ENCODE assay signal across 27 mouse cellular contexts in genomic region chr14:20811236-20811635, GRCm38 (mm10). TPM values are rescaled to one million over a fixed set of nuclear protein-coding genes. Genes with fewer than 3 reads are reported as not detected.
DNase-seq lines count a peak whose midpoint lies in the region; ATAC-seq and TF ChIP-seq lines count a peak whose summit lies in the region.
"Had no signal": no experiment of that assay in that cellular context is flagged by ENCODE, and none has a peak within 500 bp of the region (broad histone marks: within the 10 kb centered on the region; RNA-seq: fewer than 3 reads in every experiment).

No protein-coding gene starts in this region.

- no peak for TF ChIP-seq CTCF in bone marrow macrophage, adult 2 months (IDR thresholded peaks at IDR 0.05; ENCODE audit: low read depth, low read length)
- TF ChIP-seq CTCF in hindbrain, postnatal 0 days (IDR thresholded peaks at IDR 0.05; ENCODE audit: low read depth) = no peak

- no peak for TF ChIP-seq POLR2A in bone marrow macrophage, adult 2 months (IDR thresholded peaks at IDR 0.05; ENCODE audit: borderline replicate concordance, low read depth, low read length)

- no peak overlapping the region for H3K4me3 ChIP-seq in bone marrow macrophage, adult 2 months (ENCODE audit: insufficient read depth, low read length)
- no peak overlapping the region for H3K4me3 ChIP-seq in hindbrain, postnatal 0 days (ENCODE audit: low read length)
- H3K4me3 ChIP-seq: embryonic facial prominence, embryonic 13.5 days; erythroblast, embryonic 14.5 days; forebrain, embryonic 15.5 days; heart, embryonic 12.5 days; limb, embryonic 15.5 days; lung, embryonic 15.5 days; midbrain, embryonic 13.5 days; neural tube, embryonic 13.5 days had no signal

- H3K9me3 ChIP-seq in hindbrain, postnatal 0 days (ENCODE audit: low read length) = no peaks in the 10 kb centered on the region
- H3K9me3 ChIP-seq: forebrain, embryonic 15.5 days; limb, embryonic 15.5 days; lung, embryonic 15.5 days; midbrain, embryonic 13.5 days; neural tube, embryonic 13.5 days had no signal

- no peak overlapping the region for H3K9ac ChIP-seq in hindbrain, postnatal 0 days (replicated peaks; ENCODE audit: low read length)
- H3K9ac ChIP-seq: embryonic facial prominence, embryonic 13.5 days; forebrain, embryonic 15.5 days; heart, embryonic 12.5 days; limb, embryonic 15.5 days; liver, embryonic 14.5 days; lung, embryonic 15.5 days; midbrain, embryonic 13.5 days; neural tube, embryonic 13.5 days had no signal

- H3K36me3 ChIP-seq in hindbrain, postnatal 0 days (ENCODE audit: insufficient read depth, low read length) = no peaks in the 10 kb centered on the region
- H3K36me3 ChIP-seq: embryonic facial prominence, embryonic 13.5 days; forebrain, embryonic 15.5 days; heart, embryonic 12.5 days; limb, embryonic 15.5 days; lung, embryonic 15.5 days; midbrain, embryonic 13.5 days; neural tube, embryonic 13.5 days had no signal

- 91% methylated on average over 8 of the region's 8 CpGs for WGBS in hindbrain, postnatal 0 days

- peaks cover 46% of the 10 kb centered on the region for H3K4me1 ChIP-seq in bone marrow macrophage, adult 2 months (ENCODE audit: control insufficient read depth, insufficient read depth, low read length)
- no peaks in the 10 kb centered on the region for H3K4me1 ChIP-seq in hindbrain, postnatal 0 days (ENCODE audit: insufficient read depth, low read length)
- H3K4me1 ChIP-seq: forebrain, embryonic 15.5 days; midbrain, embryonic 13.5 days; neural tube, embryonic 13.5 days had no signal

- peak overlapping the region; percentile 53 for H3K27ac ChIP-seq in bone marrow macrophage, adult 2 months (ENCODE audit: insufficient read depth, low read depth, low read length)
- H3K27ac ChIP-seq in hindbrain, postnatal 0 days = no peak overlapping the region
- H3K27ac ChIP-seq: embryonic facial prominence, embryonic 13.5 days; forebrain, embryonic 15.5 days; limb, embryonic 15.5 days; liver, embryonic 14.5 days; lung, embryonic 15.5 days; midbrain, embryonic 13.5 days; neural tube, embryonic 13.5 days had no signal

- H3K4me2 ChIP-seq in hindbrain, postnatal 0 days (ENCODE audit: low read depth, low read length) = no peak overlapping the region
- H3K4me2 ChIP-seq: embryonic facial prominence, embryonic 13.5 days; forebrain, embryonic 15.5 days; heart, embryonic 12.5 days; limb, embryonic 15.5 days; lung, embryonic 15.5 days; midbrain, embryonic 13.5 days; neural tube, embryonic 13.5 days had no signal

- DNase-seq in adrenal gland, adult 2 months = peak; percentile 44
- no peak for DNase-seq in adrenal gland, postnatal 4 days (ENCODE audit: low spot score in 2 of 2)
- no peak for DNase-seq in embryo, embryonic 10 days (ENCODE audit: low spot score)
- no peak for DNase-seq in layer of hippocampus, postnatal 10 days (ENCODE audit: low spot score in 2 of 2)
- no peak for DNase-seq in hindbrain, postnatal 0 days (ENCODE audit: low spot score)
- DNase-seq: cerebellum, adult 18-20 months; cerebellum, postnatal 14 days; heart, adult 11 months; heart, postnatal 10 days; kidney, adult 18-20 months; layer of hippocampus, adult 9-11 months; left cerebral cortex, postnatal 4 days; lung, postnatal 4 days; retina, postnatal 1 day; thymus, postnatal 25 days had no signal

- ATAC-seq in megakaryocyte progenitor cell, adult 5-6 weeks (replicated peaks; ENCODE audit: poor library complexity) = peak; percentile 37
- no peak for ATAC-seq in activated CD4-positive, CD25-positive, alpha-beta regulatory T cell, adult 4 months
- no peak for ATAC-seq in hindbrain, postnatal 0 days
- ATAC-seq: forebrain, embryonic 15.5 days; midbrain, embryonic 13.5 days had no signal

- H3K27me3 ChIP-seq in hindbrain, postnatal 0 days (ENCODE audit: insufficient read depth, low read length) = no peaks in the 10 kb centered on the region
- H3K27me3 ChIP-seq: embryonic facial prominence, embryonic 13.5 days; forebrain, embryonic 15.5 days; heart, embryonic 12.5 days; limb, embryonic 15.5 days; lung, embryonic 15.5 days; midbrain, embryonic 13.5 days; neural tube, embryonic 13.5 days had no signal

RNA-seq across cellular contexts. Expression of gene Camk2g, which starts 17.3 kb away (rescaled TPM):
- total RNA-seq in adrenal gland, adult 2 months (2021) = 10 to 100 TPM; 51.4 to 67.7 TPM
- 41.7 and 42.8 TPM in 2 replicates for polyA plus RNA-seq in adrenal gland, adult 2 months (2012; rRNA removed)
- 10 to 100 TPM; 77.3 to 87.2 TPM for total RNA-seq in adrenal gland, postnatal 4 days (2021)
- 18.2 and 24.6 TPM in 2 replicates for polyA plus RNA-seq in bone marrow macrophage, adult 2 months (2012; ENCODE audit: insufficient read depth, insufficient read length, missing spikeins)
- 22.9 and 29.1 TPM in 2 replicates for total RNA-seq in megakaryocyte progenitor cell, adult 5-6 weeks (2015)
- total RNA-seq in megakaryocyte progenitor cell, adult 5-6 weeks (2017) = 47.5 and 52.5 TPM in 2 replicates
- 10 to 100 TPM; 21.9 to 29.4 TPM for polyA plus RNA-seq in activated CD4-positive, CD25-positive, alpha-beta regulatory T cell, adult 4 months (2017; shearing (Covaris generic))
- total RNA-seq in layer of hippocampus, postnatal 10 days (2021) = 100 to 1,000 TPM; 201 to 207 TPM
- 204 and 248 TPM in 2 replicates for total RNA-seq in hindbrain, postnatal 0 days (2014; rRNA removed)
- 291 and 299 TPM in 2 replicates for polyA plus RNA-seq in hindbrain, postnatal 0 days (2015; fragmentation: Nextera tagmentation; extraction: Ambion mirVana)

RNA-seq across cellular contexts. Expression of gene Plau, which starts 25.2 kb away (rescaled TPM):
- 10 to 100 TPM; 31.2 to 64.4 TPM for total RNA-seq in adrenal gland, adult 2 months (2021)
- polyA plus RNA-seq in adrenal gland, adult 2 months (2012; rRNA removed) = 1.8 and 1.9 TPM in 2 replicates
- total RNA-seq in adrenal gland, postnatal 4 days (2021) = 10 to 100 TPM; 19.8 to 36.6 TPM
- polyA plus RNA-seq in bone marrow macrophage, adult 2 months (2012; ENCODE audit: insufficient read depth, insufficient read length, missing spikeins) = 16.7 and 18.6 TPM in 2 replicates
- 3.4 TPM in 2 replicates for total RNA-seq in megakaryocyte progenitor cell, adult 5-6 weeks (2015)
- total RNA-seq in megakaryocyte progenitor cell, adult 5-6 weeks (2017) = 6.9 and 7.6 TPM in 2 replicates
- polyA plus RNA-seq in activated CD4-positive, CD25-positive, alpha-beta regulatory T cell, adult 4 months (2017; shearing (Covaris generic)) = not detected
- total RNA-seq in layer of hippocampus, postnatal 10 days (2021) = 1 to 10 TPM; 4.3 to 4.6 TPM
- total RNA-seq in hindbrain, postnatal 0 days (2014; rRNA removed) = 1.2 and 1.4 TPM in 2 replicates
- polyA plus RNA-seq in hindbrain, postnatal 0 days (2015; fragmentation: Nextera tagmentation; extraction: Ambion mirVana) = 0.26 and 0.39 TPM in 2 replicates
- polyA plus RNA-seq: erythroblast, embryonic 14.5 days had no signal
